Mouse (Mus musculus) frontal cortex, postnatal 36 days (tissue): ENCODE results near the gene Erbb3.
A peak's percentile ranks its signal among the peaks of the same experiment; 100 is the strongest.

ENCODE experiments used
- DNase-seq, 2 experiments: peaks; one replicate each; pipeline ENCODE4 v3.0.0; 2022; ENCODE audit warnings: low spot score in 2 of 2

Erbb3 gene

GRCm38 (mm10) chr10:128526366-128527356 is 62.8 kb downstream of the Erbb3 start:
- no peak for DNase-seq

GRCm38 (mm10) chr10:128525671-128526308 is 63.7 kb downstream of the Erbb3 start, which contains the start of gene Esyt1:
Gene Esyt1, minus strand, starts transcription at chr10:128525871.
- peak; percentile 80 to 90 for DNase-seq

GRCm38 (mm10) chr10:128524732-128525662 is 64.5 kb downstream of the Erbb3 start:
- DNase-seq: peak; percentile 37 to 47

- DNase-seq: no peak
These were observed 65.2 kb downstream of the Erbb3 start for GRCm38 (mm10) chr10:128524111-128524731.

GRCm38 (mm10) chr10:128522351-128522750 is 67.1 kb downstream of the Erbb3 start:
- no peak for DNase-seq

- no peak for DNase-seq
These were observed 68.9 kb downstream of the Erbb3 start for GRCm38 (mm10) chr10:128520591-128520990.

- peak; percentile 29 to 48 for DNase-seq
These were observed 70.6 kb downstream of the Erbb3 start for GRCm38 (mm10) chr10:128518833-128519232.
